Mouse (Mus musculus): ENCODE data around the gene Mfap4.

The Mfap4 gene

DNA sequence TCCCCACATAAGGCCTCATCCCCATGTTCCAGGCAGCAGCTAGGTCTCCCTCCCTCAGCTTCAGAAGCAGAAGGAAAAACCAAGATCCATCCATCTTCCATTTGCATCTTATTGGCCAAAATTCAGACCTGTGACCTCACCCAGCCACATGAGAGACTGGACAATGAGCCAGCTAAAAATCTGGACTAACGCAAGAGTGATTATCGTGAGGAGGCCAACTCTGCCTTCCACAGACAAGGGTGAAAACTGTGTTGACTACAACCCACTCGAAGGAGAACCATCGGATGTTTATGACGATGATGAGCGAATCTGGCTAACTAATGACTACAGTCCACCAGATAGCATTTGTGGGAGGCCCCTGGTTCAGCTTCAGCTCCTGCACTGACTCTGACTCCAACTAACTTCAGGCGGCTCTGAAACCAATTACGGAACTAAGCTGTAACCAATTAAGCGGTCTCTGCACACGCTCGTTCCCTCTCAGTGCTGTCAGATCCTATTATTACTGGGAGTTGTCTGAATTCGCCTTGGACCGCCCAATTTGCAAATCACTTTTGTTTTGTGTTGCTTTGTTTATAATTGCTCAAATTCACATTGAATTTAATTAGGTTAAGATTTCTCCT lies 1.9 kb upstream of the Mfap4 start:
- no peak for DNase-seq

DNA sequence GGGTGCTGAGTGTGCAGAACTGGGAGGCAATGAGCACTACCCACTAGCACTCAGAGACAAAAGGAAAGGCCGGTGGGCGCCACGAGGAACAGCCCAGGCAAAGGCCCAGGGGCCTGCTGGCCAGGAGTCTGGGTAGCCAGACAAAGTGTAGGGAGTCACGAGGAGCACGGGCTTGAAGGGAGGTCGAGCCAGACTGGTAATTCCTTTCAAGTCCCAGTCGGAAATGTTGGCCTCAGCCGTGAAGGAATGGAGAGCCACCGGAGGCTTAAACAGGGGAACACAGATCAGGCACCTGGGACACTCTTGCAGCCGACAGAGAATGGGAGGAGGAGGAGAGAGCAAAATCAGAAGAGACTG lies 997 bp upstream of the Mfap4 start:
- DNase-seq = no peak

DNA sequence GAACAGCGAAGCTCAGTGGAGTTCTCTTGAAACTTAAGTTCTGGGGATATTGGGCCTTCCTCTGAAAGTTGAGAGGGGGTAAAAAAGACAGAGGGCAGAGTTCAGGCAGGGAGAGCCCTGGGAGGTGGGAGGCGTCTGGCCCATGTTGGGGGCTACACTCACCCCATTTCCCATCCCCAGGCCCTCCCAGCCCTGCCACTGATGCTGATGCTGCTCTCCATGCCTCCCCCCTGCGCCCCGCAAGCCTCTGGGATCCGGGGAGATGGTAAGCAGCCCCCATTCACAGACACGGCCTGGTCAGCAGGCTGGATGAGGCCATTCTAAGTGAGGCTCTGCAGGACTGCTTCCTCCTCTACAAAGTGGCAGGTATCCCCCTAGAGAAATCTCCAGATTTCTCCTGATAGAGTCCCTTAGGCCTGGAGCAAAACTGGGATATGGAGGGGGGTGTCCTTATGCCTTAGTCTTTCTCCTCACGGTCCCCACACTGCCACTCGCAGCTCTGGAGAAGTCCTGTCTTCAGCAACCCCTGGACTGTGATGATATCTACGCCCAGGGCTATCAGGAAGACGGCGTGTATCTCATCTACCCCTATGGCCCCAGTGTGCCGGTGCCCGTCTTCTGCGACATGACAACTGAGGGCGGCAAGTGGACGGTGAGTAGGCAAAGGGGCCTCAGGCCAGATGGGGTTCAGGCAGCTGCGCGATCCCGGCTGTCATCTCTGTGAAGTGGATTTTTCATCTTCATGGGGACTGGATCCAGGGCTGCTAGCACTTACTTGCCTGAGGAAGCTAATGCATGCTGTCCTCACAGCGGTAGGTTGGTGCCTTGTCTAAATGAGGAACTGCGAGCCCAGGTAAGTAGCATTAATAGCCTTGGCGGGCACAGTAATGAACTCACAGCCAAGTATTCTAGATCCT lies 568 bp downstream of the Mfap4 start:
- no peak for DNase-seq

DNA sequence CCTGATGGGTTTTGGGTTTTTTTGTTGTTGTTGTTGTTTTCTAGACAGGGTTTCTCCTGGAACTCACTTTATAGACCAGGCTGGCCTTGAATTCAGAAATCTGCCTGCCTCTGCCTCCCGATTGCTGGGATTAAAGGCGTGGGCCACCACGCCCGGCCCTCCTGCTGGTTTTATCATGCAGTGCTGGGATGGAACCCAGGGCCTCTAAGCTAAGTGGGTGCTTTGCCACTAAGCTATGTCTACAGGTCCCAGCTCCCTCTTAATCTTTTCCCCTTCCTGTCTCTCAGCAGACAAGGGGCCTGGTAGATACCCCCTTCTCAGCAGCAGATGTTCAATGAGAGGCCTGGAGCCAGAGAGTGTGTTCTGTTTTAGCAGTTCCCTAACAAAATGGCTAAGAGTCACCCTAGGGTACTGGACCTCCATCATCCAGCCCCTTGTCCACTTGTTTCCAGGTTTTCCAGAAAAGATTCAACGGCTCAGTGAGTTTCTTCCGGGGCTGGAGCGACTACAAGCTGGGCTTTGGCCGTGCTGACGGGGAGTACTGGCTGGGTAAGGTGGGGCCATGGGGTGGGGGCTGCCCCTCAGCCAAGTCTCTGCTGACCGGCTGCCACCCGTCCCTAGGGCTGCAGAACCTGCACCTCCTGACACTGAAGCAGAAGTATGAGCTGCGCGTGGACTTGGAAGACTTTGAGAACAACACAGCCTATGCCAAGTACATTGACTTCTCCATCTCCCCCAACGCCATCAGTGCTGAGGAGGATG lies 1.4 kb downstream of the Mfap4 start:
- DNase-seq = no peak

DNA sequence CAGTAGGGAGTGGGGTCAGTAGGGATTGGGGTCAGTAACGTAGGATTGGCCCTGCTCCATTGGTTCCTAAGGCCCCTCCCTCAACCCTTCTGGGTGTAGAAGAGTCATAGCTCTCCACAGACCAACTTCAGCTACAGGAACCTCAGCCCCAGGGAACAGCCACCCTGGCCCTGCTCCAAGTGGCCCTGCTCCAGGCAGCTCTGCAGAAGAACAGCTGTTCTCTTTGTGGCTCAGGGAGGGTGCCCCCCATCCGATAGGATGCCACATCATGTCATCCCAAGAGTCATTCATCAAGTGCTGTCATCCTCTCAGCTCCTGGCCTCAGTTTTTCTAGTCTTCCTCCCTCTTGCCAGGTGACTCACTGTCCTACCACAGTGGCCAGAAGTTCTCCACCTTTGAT lies 2.2 kb downstream of the Mfap4 start:
- peak; percentile 63 for DNase-seq

DNA sequence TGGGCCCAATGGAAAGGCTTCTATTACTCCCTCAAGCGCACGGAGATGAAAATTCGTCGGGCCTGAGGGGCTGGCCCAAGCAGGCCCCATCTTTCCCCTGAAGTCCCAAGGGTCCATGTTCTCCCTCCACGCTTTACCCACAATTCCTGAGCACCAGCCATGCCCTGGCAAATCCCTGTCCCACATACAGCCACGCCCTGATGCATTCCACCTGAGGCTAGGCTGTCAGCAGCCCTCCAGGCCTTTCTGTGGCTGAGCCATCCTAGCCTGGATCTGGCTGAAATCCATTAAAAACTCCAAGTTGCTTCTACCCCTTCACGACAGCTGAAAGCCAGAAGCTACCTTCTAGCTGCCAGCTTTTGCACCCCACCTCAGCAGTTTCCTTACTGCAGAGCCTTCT lies 2.7 kb downstream of the Mfap4 start:
- DNase-seq = no peak

DNA sequence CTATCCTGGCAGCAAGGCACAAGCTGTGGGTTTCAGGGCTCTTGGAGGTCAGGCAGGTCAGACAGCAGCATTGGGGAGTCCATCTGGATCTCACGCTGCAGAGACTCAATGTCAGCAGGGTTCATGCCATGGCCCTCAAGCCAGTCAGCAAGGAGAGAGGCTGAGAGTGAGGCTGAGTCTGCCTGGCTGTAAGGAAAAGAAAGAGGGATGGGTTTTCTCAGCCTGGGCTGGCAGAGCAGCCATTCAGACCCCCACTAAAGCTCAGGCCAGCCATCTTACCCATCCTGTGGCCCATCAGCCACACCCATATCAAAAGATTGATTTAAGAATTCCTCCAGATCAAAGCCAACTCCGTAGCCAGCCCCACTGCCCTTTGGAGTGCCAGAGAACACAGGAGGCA lies 3.9 kb downstream of the Mfap4 start:
- DNase-seq = no peak

DNA sequence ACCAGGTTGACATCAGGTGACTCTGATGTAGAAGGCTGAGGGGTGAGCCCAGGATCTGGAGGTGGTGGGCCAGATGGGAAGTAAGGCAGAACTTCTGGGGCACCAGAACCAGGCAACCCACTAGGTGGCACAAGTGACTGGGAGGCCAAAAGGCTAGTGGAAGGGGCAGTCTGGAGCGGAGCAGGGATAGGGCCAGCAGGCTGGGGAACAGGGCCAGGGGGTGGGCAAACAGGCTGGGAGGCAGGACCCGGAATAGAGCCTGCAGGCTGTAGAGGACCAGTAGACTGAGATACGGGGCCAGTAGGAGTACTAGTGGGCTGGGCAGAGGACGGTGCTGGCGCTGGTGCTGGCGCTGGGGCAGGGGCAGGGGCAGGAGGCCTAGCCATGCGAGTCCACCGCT lies 4.6 kb downstream of the Mfap4 start:
- no peak for DNase-seq

DNA sequence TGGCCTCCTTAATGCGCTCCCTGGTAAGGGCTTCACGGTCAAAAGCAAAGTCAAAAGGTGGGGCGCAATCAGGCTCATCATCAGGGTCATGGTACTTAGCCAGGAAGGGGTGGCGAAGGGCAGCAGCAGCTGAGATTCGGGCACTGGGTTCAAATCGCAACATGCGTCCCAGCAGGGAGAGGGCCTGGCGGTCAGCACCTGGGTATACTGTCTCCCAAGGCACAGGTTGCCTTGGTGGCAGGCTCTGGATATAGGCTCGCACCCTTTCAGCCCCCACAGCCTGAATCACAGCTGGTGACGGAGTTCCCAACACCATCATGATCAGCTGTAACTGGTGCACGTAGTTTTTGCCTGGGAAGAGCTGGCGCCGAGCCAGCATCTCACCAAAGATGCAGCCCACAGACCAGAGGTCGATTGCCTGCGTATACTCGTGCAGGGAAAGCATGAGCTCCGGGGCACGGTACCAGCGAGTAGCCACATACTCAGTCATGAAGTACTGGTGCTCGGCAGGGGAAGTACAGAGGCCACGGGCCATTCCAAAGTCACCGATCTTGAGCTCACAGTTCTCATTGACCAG lies 5.8 kb downstream of the Mfap4 start:
- DNase-seq = no peak

DNA sequence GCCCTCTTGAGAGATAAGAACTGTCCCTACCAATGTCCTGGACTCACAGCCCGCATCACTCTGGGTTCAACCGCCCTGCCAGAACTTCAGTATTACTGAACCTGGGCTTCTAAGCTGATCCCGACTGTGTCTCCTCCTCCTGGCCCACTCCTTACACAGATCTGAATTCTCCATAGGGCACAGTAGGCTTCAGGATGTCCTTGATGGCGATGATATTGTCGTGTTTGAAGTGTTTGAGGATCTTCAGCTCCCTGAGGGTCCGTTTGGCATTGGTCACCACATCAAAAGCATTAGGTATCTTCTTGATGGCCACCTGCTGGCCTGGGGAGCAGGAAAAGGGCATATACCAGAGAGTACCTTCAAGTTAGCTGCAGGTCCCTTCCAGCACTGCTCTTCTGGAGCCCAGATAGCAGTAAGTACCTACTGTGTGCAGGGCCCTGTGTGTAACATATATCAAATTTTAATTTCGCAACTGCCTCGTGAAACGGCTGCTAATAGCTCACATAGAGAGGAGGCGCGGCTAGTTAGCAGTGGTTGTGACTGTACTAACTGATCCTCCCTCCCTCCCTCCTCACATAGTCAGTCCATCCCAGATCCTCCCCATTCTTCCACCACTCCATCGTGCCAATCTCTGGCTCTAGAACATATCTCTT lies 7.6 kb downstream of the Mfap4 start:
- DNase-seq = no peak

DNA sequence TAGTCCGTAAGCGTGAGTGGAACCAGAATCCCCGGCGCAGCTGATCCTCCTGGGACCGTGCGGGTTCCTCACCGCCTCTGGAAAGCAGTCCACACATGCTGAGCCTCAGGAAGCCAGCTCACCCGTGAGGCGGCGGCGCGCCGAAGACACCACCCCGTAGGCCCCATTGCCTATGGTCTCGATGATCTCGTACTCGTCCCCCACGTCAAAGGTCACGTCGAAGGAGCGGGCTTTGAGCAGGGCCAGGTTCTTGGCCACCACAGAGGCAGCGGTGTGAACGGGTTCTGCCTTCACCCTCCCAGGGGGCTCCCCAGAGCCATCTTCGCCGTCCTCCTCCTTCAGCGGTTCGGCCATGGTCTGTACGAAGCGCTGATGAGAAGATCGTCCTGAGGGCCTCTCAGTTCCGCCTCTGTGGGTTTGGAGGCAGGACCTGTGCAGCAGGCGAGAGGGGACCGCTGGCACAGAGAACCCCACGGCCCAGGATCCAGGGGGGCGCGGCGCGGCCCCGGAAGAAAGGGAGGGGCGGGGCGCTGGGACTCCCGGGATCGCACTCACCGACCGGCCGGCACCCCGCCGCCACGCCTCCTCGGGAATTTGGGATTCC lies 8.4 kb downstream of the Mfap4 start:
- peak; percentile 44 for DNase-seq

DNA sequence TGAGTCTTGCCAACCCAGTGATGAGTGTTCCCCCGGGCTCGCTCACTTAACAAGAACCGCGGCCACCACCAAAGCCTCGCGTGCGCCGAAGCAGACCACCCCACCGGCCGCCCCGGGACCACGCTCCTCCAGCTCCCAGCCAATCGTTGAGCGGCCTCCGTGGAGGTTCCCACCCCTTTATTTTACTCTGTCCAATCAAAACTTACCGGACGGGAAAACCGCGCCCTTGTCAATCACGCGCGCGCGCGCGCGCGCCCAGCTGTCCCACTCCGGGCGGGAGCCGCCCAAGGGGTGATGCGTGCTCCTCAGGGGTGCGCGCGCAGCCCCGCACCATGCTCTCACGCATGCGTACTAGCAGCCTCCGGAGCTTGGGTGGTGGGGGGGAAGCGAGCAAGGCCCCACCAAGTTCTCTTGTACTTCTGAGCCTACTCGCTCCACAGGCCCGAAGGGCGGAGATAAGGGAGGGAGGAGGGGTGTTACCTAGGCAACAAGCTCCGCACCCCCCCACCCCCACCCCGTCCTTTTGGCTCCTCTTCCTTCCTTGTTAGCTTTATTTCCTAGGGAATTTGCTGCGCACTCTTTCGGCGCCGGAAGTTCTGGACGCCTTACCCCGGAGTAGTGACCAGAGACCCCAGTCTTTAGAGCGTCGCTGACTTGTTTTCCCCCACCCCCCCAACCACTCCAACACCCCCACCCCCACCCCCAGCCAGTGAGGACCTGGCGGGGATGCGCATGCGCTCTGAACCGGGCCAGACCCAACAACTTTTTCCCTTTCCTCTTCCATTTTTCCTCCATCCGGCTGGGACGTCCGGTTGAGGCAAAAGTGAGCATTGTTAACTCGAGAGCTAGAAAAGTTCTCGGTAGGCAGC lies 9.1 kb downstream of the Mfap4 start, which contains the start of gene Mapk7:
Mapk7 (minus strand) TSS at position 278 of the 869 bp plus-strand sequence.
- peak; percentile 96 for DNase-seq

DNA sequence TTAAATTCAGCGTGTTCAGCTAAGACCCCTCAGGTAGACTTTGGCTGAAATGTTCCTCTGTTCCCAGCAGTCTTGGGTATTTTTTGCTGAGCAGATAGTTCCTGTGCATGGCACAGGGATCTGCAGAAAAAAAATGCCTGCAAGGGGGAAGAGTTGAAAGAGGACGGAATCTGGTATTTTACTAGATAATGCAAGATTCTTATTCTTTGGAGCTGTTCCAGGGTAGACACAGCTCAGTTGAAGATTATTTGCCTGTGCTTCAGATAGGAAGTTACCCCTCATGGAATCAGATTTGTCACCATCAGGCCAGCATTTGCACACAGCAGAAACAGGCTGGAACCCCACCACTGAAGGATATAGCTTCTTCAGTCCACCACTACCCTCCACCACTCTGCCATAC lies 10.3 kb downstream of the Mfap4 start:
- no peak for DNase-seq

DNA sequence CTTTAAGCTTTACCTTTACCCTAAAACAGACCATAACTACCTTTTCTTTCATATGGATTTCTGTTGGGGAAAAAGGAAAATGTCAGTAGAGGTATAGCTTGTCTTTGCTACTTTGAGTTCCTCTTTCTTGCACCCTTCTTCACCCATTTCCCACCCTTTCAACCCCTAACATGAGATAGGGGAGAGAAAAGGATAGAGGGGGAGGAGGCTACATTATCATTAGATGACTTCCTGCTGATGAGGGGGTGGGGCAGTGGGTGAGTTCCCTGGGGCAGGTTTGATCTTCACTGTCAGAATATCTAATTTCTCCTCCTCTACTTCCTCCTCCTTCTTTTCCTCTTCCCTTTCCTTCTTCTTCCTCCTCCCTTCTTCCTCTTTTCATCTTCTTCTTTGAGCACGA lies 12.3 kb downstream of the Mfap4 start:
- DNase-seq = no peak

DNA sequence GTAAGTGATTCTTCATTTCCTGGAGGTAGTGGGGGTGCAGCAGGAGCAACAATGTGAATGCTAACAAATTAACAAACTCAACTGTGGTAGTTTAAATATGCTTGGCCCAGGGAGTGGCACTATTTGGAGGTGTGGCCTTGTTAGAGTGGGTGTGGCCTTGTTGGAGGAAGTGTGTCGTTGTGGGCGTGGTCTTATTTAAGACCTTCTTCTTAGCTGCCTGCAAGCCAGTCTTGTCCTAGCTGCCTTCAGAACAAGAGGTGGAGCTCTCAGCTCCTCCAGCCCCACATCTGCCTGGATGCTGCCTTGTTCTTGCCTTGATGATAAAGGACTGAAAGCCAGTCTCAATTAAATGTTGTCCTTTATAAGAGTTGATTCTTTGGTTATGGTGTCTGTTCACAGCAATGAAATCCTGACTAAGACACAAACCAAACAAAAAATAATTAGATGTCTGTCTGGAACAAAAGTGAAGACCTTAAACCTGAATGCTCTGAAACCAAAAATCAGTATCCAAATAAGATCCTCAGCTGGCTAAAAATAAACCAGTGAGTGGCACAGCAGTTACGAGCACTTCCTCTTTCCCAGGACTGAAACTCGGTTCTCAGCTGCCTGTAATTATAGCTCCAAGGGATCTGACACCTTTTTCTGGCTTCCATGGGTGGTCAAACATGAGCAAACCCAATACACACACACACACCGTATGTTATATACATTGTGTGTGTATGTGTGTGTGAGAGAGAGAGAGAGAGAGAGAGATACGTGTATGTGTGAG lies 13.7 kb downstream of the Mfap4 start:
- no peak for DNase-seq

DNA sequence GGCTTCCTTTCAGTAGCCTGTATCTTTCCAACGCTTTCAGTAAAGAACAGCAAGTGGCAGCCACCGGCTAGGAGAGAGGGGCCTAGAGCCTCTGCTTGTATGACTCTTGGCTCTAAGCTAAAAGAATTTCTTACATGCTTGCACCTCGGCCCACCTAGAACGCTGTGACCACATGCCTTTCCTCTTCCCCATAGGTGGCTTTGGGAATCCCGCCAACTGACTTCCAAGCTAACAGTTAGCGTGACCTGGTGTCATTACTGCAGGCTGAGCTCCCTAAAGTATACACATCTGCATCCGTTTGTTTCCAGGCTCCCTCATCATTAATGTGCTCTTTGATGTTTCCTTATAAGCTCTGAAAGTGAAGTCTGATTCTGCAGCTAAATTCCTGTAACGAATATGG lies 18.7 kb downstream of the Mfap4 start:
- no peak for DNase-seq

DNA sequence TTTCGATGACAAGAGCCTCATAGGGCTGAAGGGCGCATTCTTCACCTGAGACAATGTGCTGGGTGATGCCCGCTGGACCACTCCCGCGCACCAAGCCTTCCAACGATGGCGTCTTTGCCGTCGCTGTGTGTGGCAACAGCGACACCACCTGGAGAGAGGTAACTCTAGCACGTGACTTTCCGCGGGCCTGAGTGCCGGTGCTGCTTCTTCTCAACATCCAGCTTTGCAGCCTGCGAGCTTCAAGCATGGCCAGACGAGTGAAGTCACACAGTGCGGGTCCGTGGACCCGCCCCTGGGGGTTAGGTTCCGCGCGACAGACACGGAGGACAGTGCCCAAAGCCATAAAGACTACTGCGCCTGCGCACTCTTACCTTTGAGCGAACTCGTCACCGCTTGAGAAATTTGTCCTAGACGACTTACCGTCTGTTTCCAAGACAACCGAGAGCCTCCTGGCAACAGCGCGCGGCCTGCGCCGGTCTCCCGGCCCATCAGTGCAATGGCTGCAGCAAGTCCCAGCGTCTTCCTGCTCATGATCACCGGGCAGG lies 19.6 kb downstream of the Mfap4 start, which contains the start of gene B9d1:
B9d1 (plus strand) TSS at position 432 of the 545 bp plus-strand sequence.
- peak; percentile 96 for DNase-seq

DNA sequence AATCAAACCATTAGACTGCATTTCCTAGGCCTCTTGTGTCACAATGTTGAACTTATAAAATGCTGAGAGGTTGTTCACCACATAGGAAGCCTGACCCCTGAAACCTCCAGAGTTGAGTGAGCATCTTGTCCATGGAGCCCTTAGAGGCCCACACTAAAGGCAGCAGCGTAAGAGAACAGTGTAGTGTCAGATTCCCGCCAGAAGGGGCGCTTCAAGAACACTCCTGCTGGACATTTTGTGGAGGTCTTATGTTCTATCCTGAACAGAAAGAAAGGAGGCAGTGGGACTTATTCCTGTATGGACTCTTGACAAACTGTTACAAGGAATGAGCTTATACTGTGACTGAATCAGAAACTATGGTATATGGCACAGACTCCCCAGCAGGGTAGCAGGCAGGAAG lies 29.7 kb downstream of the Mfap4 start:
- no peak for DNase-seq

DNA sequence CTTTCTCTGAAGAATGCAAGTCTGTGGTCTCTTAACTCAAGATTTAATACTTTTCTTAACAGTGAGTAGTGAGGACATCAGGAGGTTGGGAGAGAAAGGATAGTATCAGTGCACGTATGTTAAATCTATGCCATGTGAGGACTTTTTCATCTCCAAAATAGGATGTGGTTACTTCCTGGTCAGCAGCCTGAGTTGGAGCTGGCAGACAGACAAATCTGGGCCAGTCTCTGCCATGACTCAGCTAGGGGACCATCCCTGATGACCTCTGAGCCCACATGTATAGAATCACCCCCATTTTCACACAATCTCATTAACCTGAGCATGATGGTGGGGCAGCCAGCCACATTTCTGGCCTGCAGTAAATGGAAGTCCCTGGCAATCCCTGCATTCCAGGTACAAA lies 32.7 kb downstream of the Mfap4 start:
- DNase-seq = no peak

DNA sequence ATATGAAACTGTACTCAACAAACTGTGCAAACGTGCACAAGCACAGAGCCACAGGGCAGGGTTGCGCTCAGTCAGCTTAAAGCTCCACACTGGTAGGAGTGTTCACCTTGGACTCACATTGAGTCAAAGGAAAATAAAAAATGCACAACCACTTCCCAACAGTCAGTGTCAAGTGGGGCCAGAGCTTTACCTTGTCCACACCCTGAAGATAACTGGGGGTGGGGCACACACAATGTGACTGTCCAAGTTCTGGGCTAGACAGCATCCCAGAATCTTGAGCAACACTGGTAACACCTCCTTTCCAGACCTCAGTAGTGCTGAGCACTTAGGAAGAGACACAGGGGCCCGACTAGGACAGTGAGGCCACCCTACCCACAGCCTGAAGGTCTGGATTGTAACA lies 33.6 kb downstream of the Mfap4 start:
- no peak for DNase-seq

All from right cerebral cortex, postnatal 14 days (tissue).